Mouse (Mus musculus) liver, postnatal 0 days (tissue): ENCODE data around the gene Hprt. TPM values are rescaled to one million over a fixed set of nuclear protein-coding genes. Genes with fewer than 3 reads are reported as not detected.
"Not testable (repeated sequence)": the region's sequence is repeated elsewhere in the genome, so short reads cannot be mapped to it uniquely, and the experiment has no call there.

ENCODE experiments used
- ATAC-seq: fragments of 200-750 bp; cut with Nextera tagmentation; 2 replicates; pipeline ENCODE4 v1.8.0; 2017; ENCODE audit warnings: mild to moderate bottlenecking, moderate library complexity
- DNase-seq: peaks from one replicate; pipeline ENCODE4 v3.0.0-alpha.2; 2016
- H3K27ac ChIP-seq: fragments of 300-500 bp; sonication (generic); 2 replicates; pipeline ENCODE4 v1.5.1; 2014; ENCODE audit warnings: antibody characterized with exemption, moderate library complexity, mild to moderate bottlenecking, low read depth
- H3K27me3 ChIP-seq: fragments of 300-500 bp; sonication (generic); 2 replicates; pipeline ENCODE4 v1.6.1; 2014; ENCODE audit warnings: low read length, control low read depth, mixed read lengths; ENCODE audit not compliant: insufficient read depth
- H3K36me3 ChIP-seq: fragments of 300-500 bp; sonication (generic); replicated peaks from 2 replicates; pipeline ENCODE4 v1.6.1; 2014; ENCODE audit warnings: mild to moderate bottlenecking, control low read depth, low read length, moderate library complexity, mixed read lengths; ENCODE audit not compliant: insufficient read depth
- H3K4me1 ChIP-seq: fragments of 300-500 bp; sonication (generic); 2 replicates; pipeline ENCODE4 v1.6.1; 2014; ENCODE audit warnings: antibody characterized with exemption, mild to moderate bottlenecking, control low read depth; ENCODE audit not compliant: insufficient read depth
- H3K4me2 ChIP-seq: fragments of 300-500 bp; sonication (generic); 2 replicates; pipeline ENCODE4 v1.6.1; 2014; ENCODE audit warnings: low read depth, mild to moderate bottlenecking, low read length, moderate library complexity, mixed read lengths
- H3K4me3 ChIP-seq: fragments of 300-500 bp; sonication (generic); 2 replicates; pipeline ENCODE4 v1.5.1; 2014; ENCODE audit warnings: low read depth, low read length
- H3K9ac ChIP-seq: fragments of 300-500 bp; sonication (generic); replicated peaks from 2 replicates; pipeline ENCODE4 v1.6.1; 2014; ENCODE audit warnings: mild to moderate bottlenecking, moderate library complexity
- H3K9me3 ChIP-seq: fragments of 300-500 bp; sonication (generic); 2 replicates; pipeline ENCODE4 v1.6.1; 2016; ENCODE audit warnings: mild to moderate bottlenecking, control low read depth, low read length, mixed read lengths
- CTCF ChIP-seq: sonication (generic); IDR thresholded peaks from 2 replicates; pipeline ENCODE4 v1.5.1; 2016; ENCODE audit warnings: antibody characterized with exemption, low read depth
- EP300 ChIP-seq: IDR thresholded peaks from 2 replicates; pipeline ENCODE4 v1.6.1; 2016; ENCODE audit warnings: antibody characterized with exemption, low read depth, mild to moderate bottlenecking
- WGBS: fragments of 180-500 bp; shearing (Covaris S2); extraction: QIAGEN DNeasy Blood & Tissue Kit; methylation state at CpG from one replicate; pipeline ENCODE4 v1.1.7; 2014; ENCODE audit not compliant: insufficient replicate concordance; 5-methylcytosine and 5-hydroxymethylcytosine counted together
- polyA plus RNA-seq: library from polyadenylated mRNA; unstranded; fragments of >200 nt; fragmentation: Nextera tagmentation; extraction: Ambion mirVana; gene quantifications from 2 replicates; pipeline ENCODE4 v1.2.1, GENCODE M21; 2015

Hprt gene
- polyA plus RNA-seq, 1 experiment from 2014 or later: 204 TPM

DNA sequence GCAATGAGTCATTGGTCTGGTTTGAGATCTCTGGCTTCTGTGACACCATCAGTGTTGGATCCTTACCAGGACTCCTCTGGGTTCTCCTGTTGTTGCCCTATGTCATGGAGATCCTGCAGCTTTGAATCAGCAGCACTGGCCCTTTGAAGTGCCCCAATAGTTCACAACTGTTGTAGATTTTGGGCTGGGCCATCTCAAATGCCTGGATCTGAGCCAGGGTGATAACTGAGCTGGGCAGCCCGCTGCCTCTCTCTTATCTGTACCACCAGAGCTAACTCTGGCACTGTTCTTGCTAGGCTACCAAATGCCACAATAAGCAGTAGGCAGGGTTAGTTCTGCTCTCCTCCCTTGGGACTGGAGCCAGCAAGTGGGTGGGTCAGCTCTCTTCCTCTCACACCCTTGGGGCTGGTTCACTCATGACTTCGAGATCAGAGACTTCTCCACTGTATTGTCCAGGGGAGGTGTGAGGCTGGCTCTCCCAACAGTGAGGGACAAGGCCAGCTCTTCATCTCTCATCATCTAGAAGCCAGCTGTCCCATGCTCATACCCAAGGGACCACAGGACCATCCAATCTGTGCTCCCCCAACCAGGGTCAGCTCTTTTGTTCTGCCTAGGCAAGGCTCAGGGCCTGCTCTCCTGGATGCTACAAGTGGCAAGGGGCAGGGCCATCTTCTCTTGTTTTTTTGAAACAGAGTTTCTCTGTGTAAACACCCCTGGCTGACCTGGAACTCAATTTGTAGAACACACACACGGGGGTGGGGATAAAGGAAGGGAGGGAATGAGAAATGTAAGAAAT lies 16.5 kb upstream of the Hprt start:
- no peak overlapping the region for H3K4me3 ChIP-seq
- peak; percentile 89 for TF ChIP-seq EP300
- 0 out of 2 replicates have a peak, but pooled peaks have one; percentile 11 for TF ChIP-seq CTCF
- no peaks in the 10 kb centered on the region for H3K9me3 ChIP-seq
- ATAC-seq: peak; percentile 99
- peaks cover 7% of the 10 kb centered on the region for H3K4me1 ChIP-seq
- no peaks in the 10 kb centered on the region for H3K36me3 ChIP-seq
- no peak overlapping the region for H3K9ac ChIP-seq
- peak; percentile 77 for DNase-seq
- H3K4me2 ChIP-seq: peak overlapping the region; percentile 29
- H3K27ac ChIP-seq: peak overlapping the region; percentile 73
- H3K27me3 ChIP-seq: no peaks in the 10 kb centered on the region
- WGBS: 47% methylated on average over 3 of the region's 3 CpGs

DNA sequence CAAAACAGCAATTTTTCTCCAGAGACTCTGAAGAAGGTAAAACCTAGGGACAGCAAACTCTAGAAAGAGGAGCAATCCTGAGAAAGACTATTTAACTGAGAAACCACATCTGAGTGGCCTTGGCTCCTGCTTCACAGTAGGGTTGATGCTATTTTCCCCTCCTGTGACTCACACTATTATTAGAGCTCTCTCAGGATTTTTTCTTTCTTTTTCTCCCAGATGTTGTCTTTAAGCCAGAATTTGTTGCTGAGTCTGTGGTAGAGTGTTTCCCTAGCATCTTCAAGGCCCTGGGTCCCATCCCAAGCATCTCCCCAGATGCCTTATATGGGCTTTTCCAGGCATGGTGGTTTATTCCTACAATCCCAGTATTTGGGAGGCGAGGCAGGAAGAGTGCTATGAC lies 15.8 kb upstream of the Hprt start:
- Histone ChIP-seq H3K9ac (no peak overlapping the region), H3K9me3 (no peaks in the 10 kb centered on the region), H3K27ac (no peak overlapping the region; the same call in 1 of the 2 replicates), H3K4me3 (no peak overlapping the region), H3K36me3 (no peaks in the 10 kb centered on the region), H3K4me2 (no peak overlapping the region), H3K4me1 (peaks cover 7% of the 10 kb centered on the region), H3K27me3 (no peaks in the 10 kb centered on the region)
- ATAC-seq (no peak), DNase-seq (no peak)
- TF ChIP-seq CTCF (no peak), EP300 (no peak)
- 79% methylated on average over 1 of the region's 1 CpGs for WGBS

DNA sequence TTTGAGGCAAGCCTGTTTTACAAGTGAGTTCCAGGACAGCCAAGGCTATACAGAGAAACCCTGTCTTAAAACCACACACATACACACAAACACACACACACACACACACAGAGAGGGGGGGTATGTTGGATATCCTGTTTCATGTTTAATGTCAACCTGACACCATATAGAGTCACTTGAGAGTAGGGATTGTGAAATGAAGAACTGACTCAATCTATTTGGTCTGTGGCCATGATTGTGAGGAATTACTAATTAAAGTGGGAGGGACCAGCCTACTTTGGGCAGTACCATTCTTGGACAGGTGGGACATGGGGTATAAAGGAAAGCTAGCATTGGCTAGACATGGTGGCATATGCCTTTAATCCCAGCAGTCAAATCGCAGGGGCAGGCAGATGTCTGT lies 15.3 kb upstream of the Hprt start:
- no peak overlapping the region for H3K4me2 ChIP-seq
- TF ChIP-seq EP300 (no peak), CTCF (no peak)
- WGBS: 96% methylated on average over 1 of the region's 1 CpGs
- no peaks in the 10 kb centered on the region for H3K9me3 ChIP-seq
- H3K4me1 ChIP-seq: peaks cover 7% of the 10 kb centered on the region
- no peak overlapping the region for H3K27ac ChIP-seq
- no peaks in the 10 kb centered on the region for H3K27me3 ChIP-seq
- H3K4me3 ChIP-seq: no peak overlapping the region
- no peak overlapping the region for H3K9ac ChIP-seq
- DNase-seq (no peak), ATAC-seq (no peak)
- H3K36me3 ChIP-seq: no peaks in the 10 kb centered on the region

DNA sequence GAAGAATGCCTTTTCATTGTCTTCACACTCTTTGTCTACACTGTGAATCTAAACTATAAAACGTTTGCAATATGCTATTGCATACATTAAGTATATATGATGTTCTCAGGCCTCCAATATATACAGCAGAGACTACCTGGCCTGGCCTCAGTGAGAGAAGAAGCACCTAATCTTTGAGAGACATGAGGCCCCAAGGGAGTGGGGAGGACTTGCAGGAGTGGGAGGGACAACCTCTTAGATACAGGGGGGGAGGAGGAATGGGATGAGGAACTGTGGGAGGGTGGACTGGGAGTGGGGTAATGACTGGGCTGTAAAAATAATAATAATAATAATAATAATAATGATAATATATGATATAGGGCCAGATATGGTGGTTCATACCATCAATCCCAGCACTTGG lies 9.4 kb upstream of the Hprt start:
- Histone ChIP-seq H3K36me3 (no peaks in the 10 kb centered on the region), H3K4me1 (peaks cover 2% of the 10 kb centered on the region; the same call in 1 of the 2 replicates), H3K9ac (no peak overlapping the region), H3K9me3 (no peaks in the 10 kb centered on the region), H3K27me3 (no peaks in the 10 kb centered on the region), H3K4me3 (no peak overlapping the region), H3K4me2 (no peak overlapping the region), H3K27ac (no peak overlapping the region)
- WGBS: 36% methylated on average over 1 of the region's 1 CpGs
- DNase-seq (no peak), ATAC-seq (no peak)
- TF ChIP-seq EP300 (no peak), CTCF (no peak)

DNA sequence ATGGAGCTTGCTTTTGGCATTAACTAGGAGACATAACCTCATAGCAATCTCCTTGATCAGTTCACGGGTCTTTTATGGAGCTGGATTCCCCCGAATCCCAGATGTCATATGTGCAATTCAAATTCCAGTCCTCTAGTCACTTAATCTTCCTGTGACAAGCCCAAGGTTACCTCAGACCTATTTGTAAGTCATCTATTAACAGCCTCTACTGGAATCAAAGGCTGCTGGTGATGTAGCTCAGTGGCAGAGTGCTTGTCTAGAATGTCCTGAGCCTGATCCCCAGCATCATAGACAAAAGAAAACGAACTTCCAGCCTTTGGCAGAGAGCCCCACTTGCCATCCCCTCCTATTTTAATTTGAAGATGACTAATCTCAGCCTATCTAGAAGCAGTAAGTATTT lies 6.6 kb upstream of the Hprt start:
- Histone ChIP-seq H3K4me3 (no peak overlapping the region), H3K36me3 (no peaks in the 10 kb centered on the region), H3K27me3 (no peaks in the 10 kb centered on the region), H3K9ac (no peak overlapping the region), H3K4me1 (peaks cover 2% of the 10 kb centered on the region; the same call in 1 of the 2 replicates), H3K9me3 (no peaks in the 10 kb centered on the region), H3K27ac (no peak overlapping the region), H3K4me2 (no peak overlapping the region)
- no peak for DNase-seq
- 66% methylated on average over 3 of the region's 3 CpGs for WGBS
- no peak for TF ChIP-seq EP300
- TF ChIP-seq CTCF: no peak
- ATAC-seq: no peak

DNA sequence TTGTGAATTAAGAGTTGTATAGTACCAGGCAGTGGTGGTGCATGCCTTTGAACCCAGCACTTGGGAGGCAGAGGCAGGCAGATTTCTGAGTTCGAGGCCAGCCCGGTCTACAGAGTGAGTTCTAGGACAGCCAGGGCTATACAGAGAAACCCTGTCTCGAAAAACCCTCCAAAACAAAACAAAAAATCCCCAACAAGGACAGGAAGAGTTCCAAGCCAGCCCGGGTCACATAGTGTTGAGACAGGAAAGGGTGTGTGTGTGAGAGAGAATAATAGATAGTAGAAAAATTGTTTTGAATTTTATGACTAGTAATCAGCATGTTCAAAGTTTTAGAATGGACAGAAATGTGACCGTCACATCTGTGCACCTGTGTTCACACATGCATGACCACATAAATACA lies 6.8 kb downstream of the Hprt start:
- H3K4me2 ChIP-seq, H3K9me3 ChIP-seq, H3K4me1 ChIP-seq, H3K27ac ChIP-seq, H3K4me3 ChIP-seq, H3K9ac ChIP-seq, H3K27me3 ChIP-seq, H3K36me3 ChIP-seq, DNase-seq, ATAC-seq: not testable (repeated sequence)
- 77% methylated on average over 5 of the region's 5 CpGs for WGBS
